Mouse (Mus musculus) T-helper 17 cell (primary cell): ENCODE data around the gene Syngr3.

Source experiments
- in situ Hi-C, 2 experiments: fragments of 300-600 bp; cut with MboI, MseI; formaldehyde crosslinking; loops; 1 replicate in 1 of 2; 2 replicates in 1 of 2; pipeline ENCODE4 v1.15.1; 2025; ENCODE audit warnings: high pct_unique_total_duplicates in 2 of 2

Syngr3 gene

GRCm38 (mm10) chr17:24646381-24646780 is 43.4 kb downstream of the Syngr3 start:
- in situ Hi-C loops = no loop called here

GRCm38 (mm10) chr17:24645916-24646315 is 43.8 kb downstream of the Syngr3 start:
- in situ Hi-C loops = no loop called here

- in situ Hi-C loops = no loop called here
Observed at GRCm38 (mm10) chr17:24644875-24645721, 44.7 kb downstream of the Syngr3 start.

GRCm38 (mm10) chr17:24644030-24644715 is 45.6 kb downstream of the Syngr3 start:
- in situ Hi-C loops = no loop called here

- in situ Hi-C loops = no loop called here
Observed at GRCm38 (mm10) chr17:24642791-24643343, 46.9 kb downstream of the Syngr3 start.

- in situ Hi-C loops = no loop called here
Observed at GRCm38 (mm10) chr17:24641944-24642343, 47.8 kb downstream of the Syngr3 start.

- in situ Hi-C loops = no loop called here
Observed at GRCm38 (mm10) chr17:24640581-24640980, 49.2 kb downstream of the Syngr3 start.

GRCm38 (mm10) chr17:24640119-24640518 is 49.6 kb downstream of the Syngr3 start:
- in situ Hi-C loops = no loop called here

- in situ Hi-C loops = loop anchor here in 1 of 2 experiments (10.0 kb wide), 1 partner anchor 735 kb away; no protein-coding TSS in a partner anchor
Observed at GRCm38 (mm10) chr17:24639571-24639988, 50.2 kb downstream of the Syngr3 start.

- in situ Hi-C loops = loop anchor here in 1 of 2 experiments (10.0 kb wide), 1 partner anchor 734 kb away; no protein-coding TSS in a partner anchor
Observed at GRCm38 (mm10) chr17:24638840-24639239, 50.9 kb downstream of the Syngr3 start.

- in situ Hi-C loops = loop anchor here in 1 of 2 experiments (10.0 kb wide), 1 partner anchor 733 kb away; no protein-coding TSS in a partner anchor
Observed at GRCm38 (mm10) chr17:24638214-24638613, 51.5 kb downstream of the Syngr3 start.

GRCm38 (mm10) chr17:24636781-24637481 is 52.8 kb downstream of the Syngr3 start:
- in situ Hi-C loops = loop anchor here in 1 of 2 experiments (10.0 kb wide), 1 partner anchor 732 kb away; no protein-coding TSS in a partner anchor

- in situ Hi-C loops = loop anchor here in 1 of 2 experiments (10.0 kb wide), 1 partner anchor 731 kb away; no protein-coding TSS in a partner anchor
Observed at GRCm38 (mm10) chr17:24635694-24636093, 54.1 kb downstream of the Syngr3 start.
